Mouse (Mus musculus): ENCODE measurements around the gene Olfr9.
"Not testable (repeated sequence)": the region's sequence is repeated elsewhere in the genome, so short reads cannot be mapped to it uniquely, and the experiment has no call there.

Olfr9 gene

GRCm38 (mm10) chr10:128989131-128989530 lies at the start of gene Olfr9:
Gene Olfr9, plus strand, starts transcription at chr10:128989431.
- DNase-seq = not testable (repeated sequence)

DNA sequence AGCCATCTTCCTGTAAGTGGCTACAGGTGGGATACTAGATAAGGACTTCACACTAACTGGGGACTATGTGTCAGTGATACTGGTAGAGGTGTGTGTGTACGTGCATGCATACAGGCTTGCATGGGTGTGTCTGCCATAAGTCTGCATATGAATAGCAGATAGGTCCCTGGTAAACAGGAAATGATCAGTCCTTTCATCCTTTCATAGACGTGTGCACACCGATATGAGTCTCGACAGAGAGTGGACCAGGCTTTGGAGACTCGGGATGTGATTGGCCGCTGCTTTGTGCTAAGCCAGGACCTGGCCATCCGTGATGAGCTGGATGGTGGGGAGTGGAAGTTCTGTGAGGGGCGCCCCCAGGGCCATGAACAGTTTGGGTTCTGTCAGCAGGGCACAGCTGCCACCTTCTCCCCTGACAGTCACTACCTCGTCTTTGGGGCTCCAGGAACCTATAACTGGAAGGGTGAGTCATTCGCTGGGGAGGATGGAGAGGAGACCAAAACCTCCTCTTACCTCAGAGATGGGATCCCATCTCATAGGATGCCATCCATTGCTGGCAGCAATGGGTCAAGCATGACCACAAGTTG lies 48.7 kb upstream of the Olfr9 start:
- DNase-seq = no peak

DNA sequence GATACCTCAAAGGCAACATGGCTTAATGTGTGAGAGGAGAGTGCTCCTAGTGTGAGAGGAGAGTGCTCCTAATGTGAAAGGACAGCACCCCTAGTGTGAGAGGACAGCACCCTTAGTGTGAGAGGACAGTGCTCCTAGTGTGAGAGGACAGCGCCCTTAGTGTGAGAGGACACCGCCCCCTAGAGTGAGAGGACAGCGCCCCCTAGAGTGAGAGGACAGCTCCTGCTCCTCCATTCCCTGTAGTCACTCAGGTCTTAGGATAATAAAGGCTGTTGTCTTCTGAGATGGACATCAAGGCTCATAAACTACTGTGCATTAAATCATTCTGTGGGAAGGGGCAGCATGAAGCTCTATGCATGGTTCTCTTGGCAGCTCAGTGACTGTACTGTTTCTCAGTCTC lies 43.6 kb upstream of the Olfr9 start:
- peak; percentile 55 for DNase-seq

- DNase-seq = no peak
These were observed 41.7 kb upstream of the Olfr9 start for GRCm38 (mm10) chr10:128947496-128947895.

GRCm38 (mm10) chr10:128950208-128950887 lies 38.9 kb upstream of the Olfr9 start:
- DNase-seq = no peak

- no peak for DNase-seq
These were observed 30.9 kb upstream of the Olfr9 start for GRCm38 (mm10) chr10:128958340-128958739.

DNA sequence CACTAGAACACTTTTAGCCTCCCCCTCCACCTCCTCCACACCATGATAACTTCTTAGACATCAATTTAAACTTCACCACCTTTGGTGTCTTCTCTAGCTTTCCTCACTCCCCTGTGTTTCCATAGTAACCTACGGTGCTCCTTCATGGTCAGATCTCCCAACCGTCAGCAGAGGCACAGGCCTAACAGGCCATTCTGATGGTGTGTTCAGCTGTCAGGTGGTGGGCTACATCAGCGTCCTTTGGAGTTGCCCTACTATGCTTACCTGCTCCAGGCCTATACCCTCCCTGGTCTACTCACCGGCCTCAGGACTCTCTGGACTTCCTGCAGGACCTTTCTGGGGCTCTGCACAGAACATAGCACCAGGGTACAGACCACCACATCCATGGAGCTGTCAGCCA lies 29.1 kb upstream of the Olfr9 start:
- no peak for DNase-seq

GRCm38 (mm10) chr10:128960590-128961584 lies 28.3 kb upstream of the Olfr9 start, which contains the start of gene Mettl7b:
Gene Mettl7b, minus strand, starts transcription at chr10:128960988.
- DNase-seq = no peak

DNA sequence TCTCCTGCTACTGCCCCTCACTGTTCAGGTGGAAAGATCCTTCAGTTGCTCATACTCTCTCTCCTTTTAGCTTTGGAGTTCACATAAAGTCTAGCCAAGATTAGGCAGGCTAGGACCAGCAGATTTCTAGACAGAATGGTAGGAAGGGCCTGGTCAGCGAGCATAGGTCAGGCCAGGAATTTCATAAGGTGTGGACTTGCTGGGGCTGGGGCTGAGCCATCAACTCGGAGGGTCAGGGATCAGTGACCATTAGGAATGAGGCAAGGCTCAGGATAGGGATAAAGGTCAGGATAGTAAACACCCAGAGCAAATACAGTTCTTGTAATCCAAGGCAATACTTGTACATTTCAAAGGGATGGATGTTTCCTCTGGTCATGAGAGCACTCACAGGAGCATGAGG lies 24.3 kb upstream of the Olfr9 start:
- DNase-seq = no peak

- DNase-seq = no peak
These were observed 23.4 kb upstream of the Olfr9 start for GRCm38 (mm10) chr10:128965871-128966270.

DNA sequence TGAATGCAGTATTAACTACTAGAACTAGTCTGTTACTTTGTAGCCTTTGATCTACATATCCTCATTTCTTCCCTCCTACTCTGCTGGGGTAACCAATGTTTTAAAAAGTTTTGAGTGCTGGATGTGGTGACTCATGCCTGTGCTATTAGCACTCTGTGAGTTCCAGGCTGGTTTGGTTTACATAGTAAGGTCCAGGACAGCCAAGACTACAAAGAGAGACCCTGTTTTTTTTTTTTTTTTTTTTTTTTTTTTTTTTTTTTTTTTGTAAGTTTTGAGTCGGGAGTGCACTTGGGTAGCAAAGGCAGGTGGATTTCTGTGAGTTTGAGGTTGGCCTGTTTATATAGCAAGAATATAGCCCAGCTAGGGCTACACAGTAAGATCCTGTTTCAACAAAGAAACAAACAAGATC lies 20.9 kb upstream of the Olfr9 start:
- peak; percentile 54 for DNase-seq

GRCm38 (mm10) chr10:128970740-128971250 lies 18.4 kb upstream of the Olfr9 start:
- peak; percentile 17 for DNase-seq

DNA sequence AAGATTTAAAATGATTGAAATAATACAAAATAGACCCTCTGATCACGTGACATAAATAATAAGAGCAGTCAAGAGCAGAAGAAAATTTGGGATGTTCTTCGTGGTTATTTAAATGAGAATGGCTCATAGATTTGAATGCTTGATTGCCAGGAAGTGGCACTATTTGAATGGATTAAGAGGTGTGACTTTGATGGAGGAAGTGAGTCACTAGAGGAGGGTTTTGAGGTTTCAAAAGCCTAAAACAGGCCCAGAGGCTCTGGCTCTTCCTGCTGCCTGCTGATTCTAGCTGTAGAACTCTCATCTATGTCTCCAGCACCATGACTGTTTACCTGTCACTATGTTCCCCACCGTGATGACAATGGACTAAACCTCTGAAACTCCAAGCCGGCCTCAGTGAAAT lies 16.4 kb upstream of the Olfr9 start:
- no peak for DNase-seq

GRCm38 (mm10) chr10:128976395-128976794 lies 12.8 kb upstream of the Olfr9 start:
- no peak for DNase-seq

- peak; percentile 58 for DNase-seq
These were observed 11.6 kb upstream of the Olfr9 start for GRCm38 (mm10) chr10:128977522-128978114.

- peak; percentile 62 for DNase-seq
These were observed 8.4 kb upstream of the Olfr9 start for GRCm38 (mm10) chr10:128980644-128981365.

DNA sequence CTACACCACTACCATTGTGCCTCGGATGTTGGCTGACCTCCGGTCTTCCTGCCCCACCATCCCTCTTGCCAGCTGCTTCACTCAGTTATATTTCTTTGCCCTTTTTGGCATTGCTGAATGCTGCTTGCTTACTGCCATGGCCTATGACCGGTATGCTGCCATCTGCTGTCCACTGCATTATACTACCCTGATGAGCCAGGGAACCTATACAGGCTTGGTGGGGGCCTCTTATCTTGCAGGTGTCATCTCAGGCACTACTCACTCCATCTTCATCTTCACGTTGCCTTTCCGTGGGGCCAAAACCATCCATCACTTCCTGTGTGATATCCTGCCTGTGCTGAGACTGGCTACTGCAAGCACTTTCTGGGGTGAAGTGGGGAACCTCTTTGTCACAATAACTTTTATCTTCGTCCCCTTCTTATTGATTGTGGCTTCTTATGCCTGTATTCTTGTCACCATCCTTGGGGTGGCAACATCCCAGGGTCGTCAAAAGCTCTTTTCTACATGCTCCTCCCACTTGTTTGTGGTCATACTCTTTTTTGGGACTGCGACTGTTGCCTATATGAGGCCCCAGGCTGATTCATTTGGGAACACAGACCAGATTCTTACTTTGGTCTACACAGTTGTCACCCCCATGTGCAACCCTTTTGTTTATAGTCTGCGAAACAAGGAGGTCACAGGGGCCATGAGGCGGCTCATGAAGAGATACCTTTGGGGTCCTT lies 1.1 kb downstream of the Olfr9 start:
- DNase-seq = not testable (repeated sequence)

- no peak for DNase-seq
These were observed 1.8 kb downstream of the Olfr9 start for GRCm38 (mm10) chr10:128990994-128991393.

- no peak for DNase-seq
These were observed 6.6 kb downstream of the Olfr9 start for GRCm38 (mm10) chr10:128995796-128996195.

DNA sequence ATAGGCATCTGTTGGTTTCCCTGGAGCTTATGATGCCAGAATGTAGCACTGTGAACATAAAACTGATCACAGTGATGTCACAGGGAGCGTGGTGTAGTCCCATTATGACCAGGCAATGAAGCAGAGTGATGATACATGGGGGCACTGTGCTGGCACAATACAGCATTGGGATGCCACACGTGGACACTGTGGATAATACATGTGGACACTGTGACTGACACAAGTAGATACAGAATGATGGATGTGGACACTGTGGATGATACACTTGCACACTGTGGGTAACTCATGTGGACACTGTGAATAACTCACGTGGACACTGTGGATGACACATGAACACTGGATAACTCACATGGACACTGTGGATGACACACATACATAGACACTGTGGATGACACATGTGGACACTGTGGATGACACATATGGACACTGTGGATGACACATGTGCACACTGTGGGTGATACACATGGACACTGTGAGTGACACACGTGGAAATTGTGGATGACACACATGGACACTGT lies 7.4 kb downstream of the Olfr9 start:
- DNase-seq = no peak
